Mouse (Mus musculus): ENCODE measurements around the gene Mettl15.

Mettl15 gene

DNA sequence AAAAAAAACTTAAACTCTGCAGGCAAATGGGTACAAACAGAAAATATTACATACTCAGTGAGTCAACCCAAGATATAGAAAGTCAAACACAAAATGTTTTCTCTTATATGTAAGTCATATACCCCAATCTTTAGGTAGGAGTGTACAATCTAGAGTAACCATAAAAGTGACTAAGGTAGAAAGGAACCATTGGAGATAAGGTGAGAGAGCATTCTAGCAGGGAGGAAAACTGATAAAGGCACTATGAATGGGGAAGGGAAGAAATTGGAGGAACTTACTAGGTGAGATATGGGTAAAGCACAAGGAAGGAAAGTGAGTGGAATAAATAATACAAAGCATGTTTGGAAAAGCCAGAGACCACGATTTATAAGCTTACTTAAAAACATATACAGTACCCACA, 122.0 kb downstream of the Mettl15 start:
- no peak for DNase-seq (ENCODE audit: low read depth, low spot score)

GRCm38 (mm10) chr2:109156131-109156530, 124.4 kb downstream of the Mettl15 start:
- DNase-seq (ENCODE audit: low read depth, low spot score): no peak

DNA sequence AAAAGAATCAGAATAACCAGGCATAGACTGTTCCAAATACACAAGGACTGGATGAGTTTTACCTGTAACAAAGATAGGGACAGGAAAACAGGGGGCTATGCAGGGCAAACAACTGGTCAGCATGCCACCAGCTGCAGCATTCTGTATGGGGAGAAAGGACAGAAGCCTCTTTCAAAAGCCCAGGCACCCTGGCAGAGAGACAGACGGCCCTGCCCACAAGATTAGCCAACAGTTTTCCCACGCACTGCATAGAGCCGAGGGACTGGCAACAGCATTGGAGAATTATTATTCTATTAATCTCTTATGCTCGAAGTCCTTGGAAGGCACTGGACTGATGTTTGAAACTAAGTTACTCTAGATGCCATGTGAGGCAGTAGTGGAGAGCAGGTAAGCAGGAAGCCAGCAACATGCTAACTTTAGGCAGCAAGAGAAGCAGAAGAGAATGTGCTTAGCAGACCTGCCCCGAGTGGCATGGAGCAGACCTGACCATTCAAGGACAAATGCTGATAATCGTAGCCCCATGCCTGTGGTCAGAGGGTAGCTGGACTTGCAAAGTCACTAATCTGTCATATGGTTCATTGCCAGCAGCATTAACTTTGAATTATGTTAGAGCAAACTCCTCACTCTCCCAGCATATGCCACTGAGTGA, 127.0 kb downstream of the Mettl15 start:
- DNase-seq (ENCODE audit: low read depth, low spot score): no peak

DNA sequence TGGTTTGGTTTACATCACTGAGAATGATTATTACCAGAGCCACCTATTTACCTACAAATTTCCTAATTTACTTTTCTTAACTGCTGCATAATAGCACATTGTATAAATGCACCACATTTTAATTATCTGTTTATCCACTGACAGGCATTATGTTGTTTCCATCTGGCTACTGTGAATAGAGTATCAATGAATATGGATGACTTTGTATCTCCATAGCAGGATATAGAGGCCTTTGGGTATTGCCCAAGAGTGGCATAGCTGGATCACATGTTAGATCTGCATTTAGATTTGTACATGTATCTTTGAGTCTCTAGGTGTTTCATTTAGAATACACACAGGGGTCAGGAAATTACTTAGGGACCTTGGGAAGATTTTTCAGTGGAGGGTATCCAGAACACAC, 133.3 kb downstream of the Mettl15 start:
- no peak for DNase-seq (ENCODE audit: low read depth, low spot score)

GRCm38 (mm10) chr2:109144410-109144809, 136.1 kb downstream of the Mettl15 start:
- no peak for DNase-seq (ENCODE audit: low read depth, low spot score)

DNA sequence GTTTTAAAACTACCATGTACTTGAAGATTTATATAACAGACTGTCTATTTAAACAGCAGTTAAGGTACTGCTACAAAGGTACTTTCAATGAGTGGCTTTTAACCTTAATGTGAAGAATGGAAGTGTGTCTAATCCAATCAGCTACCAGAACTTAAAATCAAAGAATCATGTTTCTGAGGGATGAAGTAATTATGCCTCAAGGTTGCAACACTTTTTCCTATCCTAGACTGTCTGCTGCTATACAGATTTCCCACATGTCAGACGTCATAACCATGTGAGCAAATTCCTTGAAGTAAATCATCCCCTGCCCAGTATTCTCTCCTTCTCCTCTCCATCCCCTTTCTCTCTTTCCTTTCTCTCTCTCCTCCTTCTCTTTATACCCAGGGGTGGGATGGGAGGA, 140.2 kb downstream of the Mettl15 start:
- DNase-seq (ENCODE audit: low read depth, low spot score): no peak

- no peak for DNase-seq (ENCODE audit: low read depth, low spot score)
Measured at GRCm38 (mm10) chr2:109137276-109137675, 143.3 kb downstream of the Mettl15 start.

GRCm38 (mm10) chr2:109130718-109131117, 149.8 kb downstream of the Mettl15 start:
- no peak for DNase-seq (ENCODE audit: low read depth, low spot score)

- DNase-seq (ENCODE audit: low read depth, low spot score): no peak
Measured at GRCm38 (mm10) chr2:109129921-109130320, 150.6 kb downstream of the Mettl15 start.

DNA sequence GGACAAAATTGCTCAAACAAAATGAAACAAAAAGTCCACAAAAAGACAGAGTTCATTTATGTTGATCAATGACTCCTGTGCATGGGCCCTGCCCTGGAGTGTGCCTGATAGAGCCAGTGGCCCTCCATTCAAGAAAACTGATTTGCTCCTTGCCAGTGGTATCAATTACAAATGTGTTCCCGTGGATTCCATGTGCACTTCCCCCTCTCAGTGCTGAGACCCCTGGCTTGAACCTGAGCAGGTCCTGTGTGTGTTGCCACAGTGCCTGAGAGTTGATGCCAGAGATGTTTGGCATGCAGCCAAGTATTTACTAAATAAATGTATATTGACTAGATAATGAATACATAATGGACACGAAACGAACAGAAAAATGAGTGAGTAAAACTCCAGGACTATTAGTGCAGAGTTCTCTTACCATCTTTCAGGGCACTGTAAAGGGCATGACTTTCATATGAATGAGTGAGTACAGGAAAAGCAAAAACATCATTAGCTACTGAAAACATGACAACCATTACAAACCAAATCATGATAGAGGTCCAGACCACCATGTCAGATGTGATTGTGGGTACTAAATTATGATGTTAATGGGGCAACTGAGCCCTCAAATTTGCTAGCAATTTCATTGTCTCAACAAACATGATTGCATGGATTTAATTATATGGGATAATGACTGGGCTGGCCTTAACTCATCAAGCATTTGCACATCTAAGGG, 174.6 kb downstream of the Mettl15 start:
- no peak for DNase-seq (ENCODE audit: low read depth, low spot score)

- no peak for DNase-seq (ENCODE audit: low read depth, low spot score)
Measured at GRCm38 (mm10) chr2:109049686-109050085, 230.9 kb downstream of the Mettl15 start.
